Mouse (Mus musculus) stomach, embryonic 14.5 days (tissue): ENCODE results near the gene Gdf9. TPM values are rescaled to one million over a fixed set of nuclear protein-coding genes. Genes with fewer than 3 reads are reported as not detected.

Experiments used
- ATAC-seq: fragments of 200-750 bp; cut with Nextera tagmentation; 2 replicates; pipeline ENCODE4 v1.8.0; 2017; ENCODE audit warnings: low read depth, moderate TSS enrichment; ENCODE audit not compliant: insufficient number of reproducible peaks, insufficient read depth, low FRiP score
- H3K27ac ChIP-seq: fragments of 300-500 bp; sonication (generic); 2 replicates; pipeline ENCODE4 v1.5.1; 2014; ENCODE audit warnings: mild to moderate bottlenecking, low read length, moderate library complexity, mixed read lengths
- H3K27me3 ChIP-seq: fragments of 300-500 bp; sonication (generic); 2 replicates; pipeline ENCODE4 v1.6.1; 2014; ENCODE audit warnings: low read length, control low read depth, mixed read lengths; ENCODE audit not compliant: control insufficient read depth, insufficient read depth
- H3K36me3 ChIP-seq: fragments of 300-500 bp; sonication (generic); 2 replicates; pipeline ENCODE4 v1.6.1; 2014; ENCODE audit warnings: mild to moderate bottlenecking, control low read depth, low read length, moderate library complexity, mixed read lengths; ENCODE audit not compliant: control insufficient read depth, insufficient read depth
- H3K4me1 ChIP-seq: fragments of 300-500 bp; sonication (generic); 2 replicates; pipeline ENCODE4 v1.6.1; 2014; ENCODE audit warnings: low read length, control low read depth, mixed read lengths; ENCODE audit not compliant: control insufficient read depth, insufficient read depth
- H3K4me2 ChIP-seq: fragments of 300-500 bp; sonication (generic); replicated peaks from 2 replicates; pipeline ENCODE4 v1.6.1; 2014; ENCODE audit warnings: low read depth, low read length, control low read depth
- H3K4me3 ChIP-seq: fragments of 300-500 bp; sonication (generic); 2 replicates; pipeline ENCODE4 v1.5.1; 2014; ENCODE audit warnings: low read depth, low read length, control low read depth
- H3K9ac ChIP-seq: fragments of 300-500 bp; sonication (generic); replicated peaks from 2 replicates; pipeline ENCODE4 v1.6.1; 2014; ENCODE audit warnings: low read depth, mild to moderate bottlenecking, control low read depth, low read length, moderate library complexity, mixed read lengths
- H3K9me3 ChIP-seq: fragments of 300-500 bp; sonication (generic); 2 replicates; pipeline ENCODE4 v1.6.1; 2016; ENCODE audit warnings: low read depth, low read length, control low read depth; ENCODE audit not compliant: control insufficient read depth
- WGBS: fragments of 180-500 bp; shearing (Covaris S2); extraction: QIAGEN DNeasy Blood & Tissue Kit; methylation state at CpG from one replicate; pipeline ENCODE4 v1.1.7; 2014; 5-methylcytosine and 5-hydroxymethylcytosine counted together
- polyA plus RNA-seq: library from polyadenylated mRNA; unstranded; fragments of >200 nt; fragmentation: Nextera tagmentation; extraction: Ambion mirVana; gene quantifications from 2 replicates; pipeline ENCODE4 v1.2.1, GENCODE M21; 2014

The Gdf9 gene
- polyA plus RNA-seq, 1 experiment from 2014 or later, result 2.2 TPM

GRCm38 (mm10) chr11:53460192-53460591 lies 29.4 kb downstream of the Gdf9 start:
- H3K27me3 ChIP-seq, result peaks cover 27% of the 10 kb centered on the region
- 80% methylated on average over 3 of the region's 3 CpGs for WGBS

GRCm38 (mm10) chr11:53461727-53462126 lies 30.9 kb downstream of the Gdf9 start:
- Histone ChIP-seq H3K27ac (no peak overlapping the region), H3K36me3 (no peaks in the 10 kb centered on the region), H3K4me2 (no peak overlapping the region), H3K9ac (no peak overlapping the region), H3K4me3 (no peak overlapping the region), H3K4me1 (peaks cover 11% of the 10 kb centered on the region), H3K9me3 (peaks cover 3% of the 10 kb centered on the region; the same call in 1 of the 2 replicates), H3K27me3 (peaks cover 28% of the 10 kb centered on the region)
- 33% methylated on average over 5 of the region's 5 CpGs for WGBS
- no peak for ATAC-seq

More at GRCm38 (mm10) chr11:53460192-53460591, 29.4 kb downstream of the Gdf9 start:
- Histone ChIP-seq H3K4me1 (peaks cover 5% of the 10 kb centered on the region; the same call in 1 of the 2 replicates), H3K36me3 (no peaks in the 10 kb centered on the region), H3K4me2 (no peak overlapping the region), H3K9me3 (peaks cover 3% of the 10 kb centered on the region; the same call in 1 of the 2 replicates), H3K4me3 (no peak overlapping the region), H3K9ac (no peak overlapping the region), H3K27ac (no peak overlapping the region)
- ATAC-seq, result no peak

GRCm38 (mm10) chr11:53463551-53464424 lies 33.0 kb downstream of the Gdf9 start:
- 6% methylated on average over 55 of the region's 55 CpGs for WGBS
- no peak for ATAC-seq
- Histone ChIP-seq H3K9me3 (peaks cover 3% of the 10 kb centered on the region; the same call in 1 of the 2 replicates), H3K4me1 (peaks cover 13% of the 10 kb centered on the region), H3K4me3 (peak overlapping the region; percentile 38), H3K27ac (no peak overlapping the region), H3K9ac (peak overlapping the region; percentile 30; the same call in 1 of the 2 replicates), H3K36me3 (no peaks in the 10 kb centered on the region), H3K4me2 (peak overlapping the region; percentile 86), H3K27me3 (peaks cover 30% of the 10 kb centered on the region)

- Histone ChIP-seq H3K27me3 (peaks cover 44% of the 10 kb centered on the region), H3K4me1 (peaks cover 21% of the 10 kb centered on the region), H3K9ac (0 out of 2 replicates have a peak overlapping the region, but pooled peaks have one; percentile 30), H3K4me2 (peak overlapping the region; percentile 49), H3K36me3 (no peaks in the 10 kb centered on the region), H3K9me3 (peaks cover 3% of the 10 kb centered on the region; the same call in 1 of the 2 replicates), H3K27ac (no peak overlapping the region), H3K4me3 (peak overlapping the region; percentile 31)
- ATAC-seq, result peak; percentile 50; the same call in 1 of the 2 replicates
- WGBS, result 7% methylated on average over 40 of the region's 40 CpGs
Observed at GRCm38 (mm10) chr11:53466231-53466971, 35.6 kb downstream of the Gdf9 start.

GRCm38 (mm10) chr11:53469294-53469967 lies 38.6 kb downstream of the Gdf9 start:
- peak overlapping the region; percentile 42; the same call in 1 of the 2 replicates for H3K4me2 ChIP-seq
- peaks cover 16% of the 10 kb centered on the region; the same call in 1 of the 2 replicates for H3K4me1 ChIP-seq
- H3K4me3 ChIP-seq, result no peak overlapping the region
- no peaks in the 10 kb centered on the region for H3K36me3 ChIP-seq
- peaks cover 2% of the 10 kb centered on the region; the same call in 1 of the 2 replicates for H3K9me3 ChIP-seq
- no peak for ATAC-seq
- no peak overlapping the region for H3K27ac ChIP-seq
- 45% methylated on average over 16 of the region's 16 CpGs for WGBS
- H3K9ac ChIP-seq, result no peak overlapping the region
- peaks cover 23% of the 10 kb centered on the region; the same call in 1 of the 2 replicates for H3K27me3 ChIP-seq

- 4% methylated on average over 29 of the region's 29 CpGs for WGBS
- peaks cover 23% of the 10 kb centered on the region for H3K27me3 ChIP-seq
- peak within 1 kb of the TSS; percentile 42 for H3K4me2 ChIP-seq
- H3K9ac ChIP-seq, result no peak within 1 kb of the TSS
- peak; percentile 47; the same call in 1 of the 2 replicates for ATAC-seq
- no peak within 1 kb of the TSS for H3K27ac ChIP-seq
- peaks cover 16% of the 10 kb centered on the region; the same call in 1 of the 2 replicates for H3K4me1 ChIP-seq
- no peaks in the 10 kb centered on the region for H3K9me3 ChIP-seq
- H3K4me3 ChIP-seq, result peak within 1 kb of the TSS; percentile 16
- no peaks in the 10 kb centered on the region for H3K36me3 ChIP-seq
Observed at GRCm38 (mm10) chr11:53469968-53470695, 39.3 kb downstream of the Gdf9 start, which contains the start of gene Gm9837. Gene Gm9837 (minus strand): TSS chr11:53470479.

- peaks cover 8% of the 10 kb centered on the region; the same call in 1 of the 2 replicates for H3K4me1 ChIP-seq
- H3K9ac ChIP-seq, result no peak overlapping the region
- no peak for ATAC-seq
- 70% methylated on average over 3 of the region's 3 CpGs for WGBS
- H3K27me3 ChIP-seq, result peaks cover 33% of the 10 kb centered on the region
- no peak overlapping the region for H3K27ac ChIP-seq
- H3K9me3 ChIP-seq, result no peaks in the 10 kb centered on the region
- no peak overlapping the region for H3K4me3 ChIP-seq
- H3K36me3 ChIP-seq, result no peaks in the 10 kb centered on the region
- H3K4me2 ChIP-seq, result no peak overlapping the region
Observed at GRCm38 (mm10) chr11:53472709-53473108, 41.9 kb downstream of the Gdf9 start.
